Mouse (Mus musculus) G1E-ER4 (cell line): Measurements from ENCODE around the gene Hnrnpk. TPM values are rescaled to one million over a fixed set of nuclear protein-coding genes. Genes with fewer than 3 reads are reported as not detected.
"Not testable (repeated sequence)": the region's sequence is repeated elsewhere in the genome, so short reads cannot be mapped to it uniquely, and the experiment has no call there.

Source experiments
- GATA1 ChIP-seq: IDR thresholded peaks from one replicate; pipeline ENCODE4 v1.8.0; 2012; ENCODE audit warnings: low read length, inconsistent platforms
- polyA plus RNA-seq: library from polyadenylated mRNA; stranded (reverse); fragments of >175 nt; gene quantifications from 2 replicates; pipeline ENCODE4 v1.2.3, GENCODE M21; 2012

Gene Hnrnpk
- polyA plus RNA-seq = 970 and 1,325 TPM in 2 replicates

- TF ChIP-seq GATA1 = not testable (repeated sequence)
Observed at GRCm38 (mm10) chr13:58403243-58403642, at the start of gene Hnrnpk. Gene Hnrnpk, minus strand, starts transcription at chr13:58403343.

DNA sequence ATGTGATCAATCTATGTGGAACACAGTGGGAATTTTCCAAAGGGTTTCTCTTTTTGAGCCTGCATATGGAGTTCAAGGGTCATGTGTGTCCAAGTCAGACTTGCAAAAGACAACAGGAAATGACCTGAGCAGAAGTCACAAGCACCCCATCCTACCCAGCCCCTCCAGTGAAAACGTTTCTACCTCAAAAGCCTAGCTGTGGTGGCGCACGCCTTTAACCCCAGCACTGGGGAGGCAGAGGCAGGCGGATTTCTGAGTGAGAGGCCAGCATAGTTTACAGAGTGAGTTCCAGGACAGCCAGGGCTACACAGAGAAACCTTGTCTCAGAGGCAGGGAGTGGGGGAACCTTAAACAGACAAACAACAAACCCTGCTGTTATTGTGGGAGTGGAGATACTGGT is 49.1 kb upstream of the Hnrnpk start:
- TF ChIP-seq GATA1 = no peak

- no peak for TF ChIP-seq GATA1
Observed at GRCm38 (mm10) chr13:58450459-58451182, 47.5 kb upstream of the Hnrnpk start.

DNA sequence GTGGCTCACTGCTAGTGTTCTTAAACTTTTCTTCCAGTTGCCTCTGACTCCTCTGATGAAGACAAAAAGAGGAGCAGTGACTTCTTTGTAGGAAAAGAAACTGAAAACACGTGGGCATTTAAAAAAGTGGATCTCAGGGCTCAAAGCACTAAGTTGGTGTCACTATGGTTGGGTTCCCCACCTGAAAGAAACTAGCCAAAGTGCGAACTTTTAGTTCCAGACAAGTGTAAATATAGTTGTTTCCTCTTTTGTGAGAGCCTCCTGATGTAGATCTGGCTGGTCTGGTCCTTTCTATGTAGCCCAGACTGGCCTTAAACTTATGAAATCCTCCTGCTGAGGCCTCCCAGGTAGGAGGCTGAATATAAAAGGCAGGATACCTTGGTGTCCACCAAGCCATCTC is 43.4 kb upstream of the Hnrnpk start:
- TF ChIP-seq GATA1 = no peak

DNA sequence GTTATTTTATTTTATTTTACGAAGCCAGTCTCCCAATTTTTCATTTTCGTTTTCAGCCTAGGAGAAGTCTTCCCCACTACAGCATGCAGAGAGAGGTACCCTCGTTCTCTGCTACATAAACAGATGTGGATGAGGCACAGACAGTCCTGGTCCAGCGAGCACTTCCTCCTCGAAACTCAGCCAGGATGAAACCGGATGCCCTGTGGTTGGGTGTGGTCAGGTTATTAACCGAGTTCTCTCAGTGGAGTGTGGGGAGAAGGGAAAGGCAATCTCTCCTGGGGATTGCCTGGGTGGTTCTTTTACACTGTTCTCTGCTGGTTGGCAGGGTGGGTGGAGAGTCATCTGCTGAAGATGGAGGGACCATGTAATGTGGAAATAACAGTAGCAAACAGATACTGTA is 40.6 kb upstream of the Hnrnpk start:
- TF ChIP-seq GATA1 = no peak

- TF ChIP-seq GATA1 = no peak
Observed at GRCm38 (mm10) chr13:58443326-58443725, 40.2 kb upstream of the Hnrnpk start.

DNA sequence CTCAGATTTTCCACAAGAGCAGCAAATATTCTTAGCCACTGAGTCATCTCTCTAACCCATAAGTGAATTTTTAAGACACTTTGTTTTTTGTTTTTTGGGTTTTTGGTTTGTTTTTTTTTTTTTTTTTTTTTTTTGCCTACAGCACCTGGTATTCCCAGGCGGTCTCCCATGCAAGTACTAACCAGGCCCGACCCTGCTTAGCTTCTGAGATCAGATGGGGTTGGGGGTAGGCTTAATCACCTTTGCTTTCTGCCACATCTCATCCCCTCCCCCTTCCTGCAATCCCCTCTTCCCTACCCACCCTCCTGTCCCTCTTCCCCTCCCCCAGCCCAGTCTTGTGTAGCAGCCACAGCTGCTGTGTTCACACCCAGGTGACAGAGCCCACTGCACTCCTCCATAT is 36.6 kb upstream of the Hnrnpk start:
- TF ChIP-seq GATA1 = no peak

GRCm38 (mm10) chr13:58423061-58423660 is 20.0 kb upstream of the Hnrnpk start:
- TF ChIP-seq GATA1 = no peak

DNA sequence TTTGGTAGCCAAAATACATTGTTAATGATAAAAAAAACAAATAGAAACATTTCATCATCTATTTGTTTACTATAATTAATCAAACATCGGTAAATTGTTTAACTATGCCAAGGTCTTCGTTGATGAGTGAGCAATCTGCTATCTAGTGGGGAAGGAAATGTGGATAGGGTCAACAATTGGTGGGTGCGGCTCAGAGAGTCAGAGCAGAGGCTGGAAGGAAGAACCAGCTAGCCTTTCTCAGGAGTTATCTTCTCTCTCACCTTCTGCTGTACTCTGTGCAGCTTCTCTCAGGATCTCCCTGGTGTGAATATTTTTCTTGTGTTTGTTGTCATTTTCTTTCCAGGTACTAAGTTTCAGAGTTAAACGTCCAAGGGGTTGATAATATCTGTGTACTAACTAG is 19.1 kb upstream of the Hnrnpk start:
- no peak for TF ChIP-seq GATA1

DNA sequence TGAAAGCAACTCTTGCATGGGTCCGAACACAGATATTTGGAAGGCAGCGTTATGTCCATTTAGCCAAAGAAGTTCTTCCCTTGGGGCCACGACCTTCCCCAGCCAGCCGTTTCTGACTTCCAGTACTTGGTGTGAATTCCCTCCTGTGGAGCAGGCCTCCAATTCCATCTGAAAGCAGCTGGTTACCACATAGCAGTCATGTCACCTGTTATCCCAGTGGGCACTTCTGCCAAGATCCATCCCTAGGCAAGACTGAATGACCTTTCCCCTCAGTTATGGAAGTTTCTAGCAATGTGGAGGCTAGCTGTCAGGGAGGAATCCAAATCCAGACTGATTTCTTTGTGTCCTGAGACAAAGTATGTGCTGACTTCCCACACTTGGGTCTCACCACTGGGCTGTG is 17.9 kb upstream of the Hnrnpk start:
- TF ChIP-seq GATA1 = no peak

GRCm38 (mm10) chr13:58419266-58419665 is 16.1 kb upstream of the Hnrnpk start:
- no peak for TF ChIP-seq GATA1

GRCm38 (mm10) chr13:58418656-58419055 is 15.5 kb upstream of the Hnrnpk start:
- TF ChIP-seq GATA1 = no peak

DNA sequence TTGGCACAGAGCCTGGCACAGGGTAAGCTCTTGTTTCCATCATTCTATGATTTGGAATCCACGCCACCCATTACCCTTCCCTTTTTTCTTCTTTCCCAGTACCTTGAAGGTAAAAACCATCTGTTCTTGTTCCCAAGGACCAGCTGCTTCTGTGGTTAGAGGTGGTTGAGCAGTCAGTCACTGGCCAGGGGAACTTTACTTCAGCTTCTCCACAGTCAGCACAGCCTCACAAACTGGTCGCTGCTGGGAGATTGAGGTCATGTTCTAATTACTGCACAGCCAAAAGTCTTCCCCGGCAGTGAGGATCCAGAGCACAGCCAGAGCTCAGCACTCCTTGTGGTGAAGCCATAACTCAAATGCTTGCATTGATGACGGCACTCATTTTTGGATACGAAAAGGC is 12.7 kb upstream of the Hnrnpk start:
- no peak for TF ChIP-seq GATA1

DNA sequence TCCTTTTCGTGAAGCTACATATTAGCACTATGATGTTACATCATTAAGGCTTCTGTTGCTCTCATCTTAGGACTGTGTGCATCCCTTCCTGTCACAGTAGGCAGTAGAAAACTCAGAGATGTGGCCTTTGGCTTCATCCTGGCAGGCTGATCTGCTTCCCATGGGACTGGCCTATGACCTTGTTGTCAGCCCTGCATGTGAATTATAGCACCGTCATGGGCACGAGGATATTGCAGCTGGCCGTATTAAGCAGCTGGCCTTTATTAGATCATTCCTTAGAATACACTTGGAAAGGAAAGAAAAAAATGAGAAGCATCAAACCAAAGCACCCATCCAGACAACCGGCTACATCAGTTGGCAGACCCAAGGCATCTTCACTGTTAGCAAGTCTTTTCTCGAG is 12.2 kb upstream of the Hnrnpk start:
- TF ChIP-seq GATA1 = no peak

DNA sequence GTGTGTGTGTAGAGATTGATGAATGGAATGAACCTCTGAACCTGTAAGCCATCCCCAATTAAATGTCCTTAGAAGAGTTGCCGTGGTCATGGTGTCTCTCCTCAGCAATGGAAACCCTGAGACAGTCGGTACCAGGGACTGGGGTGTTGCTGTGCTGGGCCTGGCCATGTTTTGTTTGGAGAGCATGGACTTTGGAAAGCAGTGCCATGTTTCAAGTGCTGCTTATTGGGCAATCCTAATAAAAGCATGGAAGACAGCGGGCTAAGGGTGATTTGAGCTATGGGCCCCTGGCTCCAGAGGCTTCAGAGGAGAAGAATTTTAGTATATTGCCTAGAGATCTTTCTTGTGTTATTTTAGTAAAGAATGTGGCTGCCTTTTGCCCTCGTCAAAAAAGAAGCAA is 7.9 kb upstream of the Hnrnpk start:
- no peak for TF ChIP-seq GATA1

DNA sequence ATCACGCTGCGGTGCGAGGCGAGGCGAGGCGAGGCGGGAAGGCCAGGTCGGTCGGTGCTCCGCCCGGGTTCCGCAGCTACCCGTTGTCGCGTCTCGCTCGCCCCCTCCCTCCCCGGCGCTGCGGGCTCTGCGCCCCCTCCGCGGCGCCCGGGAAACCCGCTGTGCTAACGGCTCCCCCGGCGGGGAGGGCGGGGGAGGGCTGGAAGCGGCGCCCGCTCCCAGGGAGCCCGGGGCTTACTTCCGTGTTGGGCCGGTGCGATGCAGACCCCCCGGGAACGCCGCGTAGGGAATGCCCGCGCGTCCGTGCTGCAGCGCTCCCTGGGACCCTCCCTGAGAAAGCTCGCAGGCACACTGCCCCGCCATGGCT is 416 bp downstream of the Hnrnpk start:
- TF ChIP-seq GATA1 = no peak

- TF ChIP-seq GATA1 = no peak
Observed at GRCm38 (mm10) chr13:58402003-58402743, 970 bp downstream of the Hnrnpk start, which contains the start of gene Rmi1. Gene Rmi1, plus strand, starts transcription at chr13:58402248.
